Mouse (Mus musculus) neural tube, embryonic 12.5 days (tissue): ENCODE data around the gene Gm8909. TPM values are rescaled to one million over a fixed set of nuclear protein-coding genes. Genes with fewer than 3 reads are reported as not detected.

ENCODE experiments used
- ATAC-seq: fragments of 200-750 bp; cut with Nextera tagmentation; 2 replicates; pipeline ENCODE4 v1.8.0; 2017; ENCODE audit warnings: low read depth, mild to moderate bottlenecking, moderate TSS enrichment, moderate library complexity; ENCODE audit not compliant: low FRiP score
- H3K27ac ChIP-seq: fragments of 300-500 bp; sonication (generic); 2 replicates; pipeline ENCODE4 v1.5.1; 2016
- H3K27me3 ChIP-seq: fragments of 300-500 bp; sonication (generic); replicated peaks from 2 replicates; pipeline ENCODE4 v1.6.1; 2016; ENCODE audit warnings: mild to moderate bottlenecking
- H3K36me3 ChIP-seq: fragments of 300-500 bp; sonication (generic); 2 replicates; pipeline ENCODE4 v1.6.1; 2016; ENCODE audit warnings: mild to moderate bottlenecking
- H3K4me1 ChIP-seq: fragments of 300-500 bp; sonication (generic); 2 replicates; pipeline ENCODE4 v1.6.1; 2016
- H3K4me2 ChIP-seq: fragments of 300-500 bp; sonication (generic); replicated peaks from 2 replicates; pipeline ENCODE4 v1.6.1; 2016; ENCODE audit warnings: mild to moderate bottlenecking
- H3K4me3 ChIP-seq: fragments of 300-500 bp; sonication (generic); 2 replicates; pipeline ENCODE4 v1.5.1; 2016
- H3K9ac ChIP-seq: fragments of 300-500 bp; sonication (generic); 2 replicates; pipeline ENCODE4 v1.6.1; 2016; ENCODE audit warnings: mild to moderate bottlenecking
- H3K9me3 ChIP-seq: fragments of 300-500 bp; sonication (generic); 2 replicates; pipeline ENCODE4 v1.6.1; 2016; ENCODE audit warnings: mild to moderate bottlenecking
- WGBS: fragments of 180-500 bp; shearing (Covaris S2); methylation state at CpG from one replicate; pipeline ENCODE4 v1.1.7; 2016; 5-methylcytosine and 5-hydroxymethylcytosine counted together
- polyA plus RNA-seq: library from polyadenylated mRNA; unstranded; fragments of >200 nt; fragmentation: Nextera tagmentation; extraction: Ambion mirVana; gene quantifications from 2 replicates; pipeline ENCODE4 v1.2.1, GENCODE M21; 2016

Gm8909 gene
- polyA plus RNA-seq = 0.25 TPM in 1 of 2 replicates, not detected in the other

- Histone ChIP-seq H3K27ac (no peak within 1 kb of the TSS), H3K4me1 (peaks cover 9% of the 10 kb centered on the region; the same call in 1 of the 2 replicates), H3K9ac (no peak within 1 kb of the TSS), H3K9me3 (no peaks in the 10 kb centered on the region), H3K4me3 (peak within 1 kb of the TSS; percentile 16; the same call in 1 of the 2 replicates), H3K4me2 (peak within 1 kb of the TSS; percentile 48), H3K27me3 (peaks cover 67% of the 10 kb centered on the region), H3K36me3 (no peaks in the 10 kb centered on the region)
- ATAC-seq = no peak
- WGBS = 1% methylated on average over 63 of the region's 63 CpGs
Measured at GRCm38 (mm10) chr17:36168039-36168652, at the start of gene Gm8909. Gm8909 (minus strand) TSS chr17:36168537.

GRCm38 (mm10) chr17:36215586-36215985, 47.2 kb upstream of the Gm8909 start:
- Histone ChIP-seq H3K9ac (no peak overlapping the region), H3K27ac (no peak overlapping the region), H3K9me3 (no peaks in the 10 kb centered on the region), H3K36me3 (no peaks in the 10 kb centered on the region), H3K4me3 (no peak overlapping the region), H3K4me1 (no peaks in the 10 kb centered on the region), H3K4me2 (0 out of 2 replicates have a peak overlapping the region, but pooled peaks have one; percentile 0), H3K27me3 (peaks cover 48% of the 10 kb centered on the region)
- whole genome bisulfite sequencing = 2% methylated on average over 20 of the region's 20 CpGs
- ATAC-seq = no peak

- H3K9me3 ChIP-seq = no peaks in the 10 kb centered on the region
- H3K36me3 ChIP-seq = no peaks in the 10 kb centered on the region
- H3K4me1 ChIP-seq = 0 out of 2 replicates have a peak, but pooled peaks cover 10% of the 10 kb centered on the region
- no peak overlapping the region for H3K27ac ChIP-seq
- no peak overlapping the region for H3K4me3 ChIP-seq
- H3K9ac ChIP-seq = no peak overlapping the region
- H3K27me3 ChIP-seq = peaks cover 41% of the 10 kb centered on the region
- ATAC-seq = no peak
- H3K4me2 ChIP-seq = no peak overlapping the region
Measured at GRCm38 (mm10) chr17:36206846-36207245, 38.5 kb upstream of the Gm8909 start.

GRCm38 (mm10) chr17:36205862-36206261, 37.5 kb upstream of the Gm8909 start:
- Histone ChIP-seq H3K4me3 (peak overlapping the region; percentile 22), H3K27me3 (peaks cover 47% of the 10 kb centered on the region), H3K27ac (no peak overlapping the region), H3K9ac (peak overlapping the region; percentile 33; the same call in 1 of the 2 replicates), H3K36me3 (no peaks in the 10 kb centered on the region), H3K4me1 (0 out of 2 replicates have a peak, but pooled peaks cover 10% of the 10 kb centered on the region), H3K4me2 (peak overlapping the region; percentile 56), H3K9me3 (no peaks in the 10 kb centered on the region)
- WGBS = under 1% methylated on average over 41 of the region's 41 CpGs
- no peak for ATAC-seq

GRCm38 (mm10) chr17:36205456-36205855, 37.1 kb upstream of the Gm8909 start:
- Histone ChIP-seq H3K4me3 (peak overlapping the region; percentile 22), H3K9ac (0 out of 2 replicates have a peak overlapping the region, but pooled peaks have one; percentile 33), H3K27me3 (peaks cover 47% of the 10 kb centered on the region), H3K4me1 (0 out of 2 replicates have a peak, but pooled peaks cover 10% of the 10 kb centered on the region), H3K27ac (no peak overlapping the region), H3K36me3 (no peaks in the 10 kb centered on the region), H3K9me3 (no peaks in the 10 kb centered on the region), H3K4me2 (peak overlapping the region; percentile 56)
- ATAC-seq = no peak; the same call in 1 of the 2 replicates
- under 1% methylated on average over 15 of the region's 15 CpGs for WGBS

DNA sequence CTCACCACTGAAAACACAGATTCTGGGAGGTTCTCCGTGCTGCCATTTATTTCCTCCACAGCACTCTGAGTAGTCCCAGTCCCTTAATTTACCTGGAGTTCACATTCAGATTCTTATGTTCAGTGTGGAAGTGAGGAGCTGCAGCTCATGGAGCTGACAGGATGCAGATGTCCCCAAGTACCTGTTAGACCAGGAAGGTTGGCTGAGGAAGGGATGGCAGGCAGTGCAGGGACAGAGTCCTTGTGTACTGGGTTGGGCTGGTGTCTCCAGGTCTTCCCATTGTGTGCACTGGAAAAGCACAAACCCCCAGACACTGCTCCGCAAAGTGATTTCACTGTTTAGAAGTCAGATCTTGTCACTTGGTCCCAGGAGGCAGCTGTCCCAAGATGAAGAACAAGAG, 33.5 kb upstream of the Gm8909 start:
- peaks cover 45% of the 10 kb centered on the region for H3K27me3 ChIP-seq
- WGBS = 87% methylated on average over 2 of the region's 2 CpGs
- no peak overlapping the region for H3K9ac ChIP-seq
- H3K4me1 ChIP-seq = 0 out of 2 replicates have a peak, but pooled peaks cover 10% of the 10 kb centered on the region
- no peak overlapping the region for H3K4me3 ChIP-seq
- H3K27ac ChIP-seq = no peak overlapping the region
- no peak for ATAC-seq
- H3K36me3 ChIP-seq = no peaks in the 10 kb centered on the region
- H3K9me3 ChIP-seq = no peaks in the 10 kb centered on the region
- H3K4me2 ChIP-seq = no peak overlapping the region

DNA sequence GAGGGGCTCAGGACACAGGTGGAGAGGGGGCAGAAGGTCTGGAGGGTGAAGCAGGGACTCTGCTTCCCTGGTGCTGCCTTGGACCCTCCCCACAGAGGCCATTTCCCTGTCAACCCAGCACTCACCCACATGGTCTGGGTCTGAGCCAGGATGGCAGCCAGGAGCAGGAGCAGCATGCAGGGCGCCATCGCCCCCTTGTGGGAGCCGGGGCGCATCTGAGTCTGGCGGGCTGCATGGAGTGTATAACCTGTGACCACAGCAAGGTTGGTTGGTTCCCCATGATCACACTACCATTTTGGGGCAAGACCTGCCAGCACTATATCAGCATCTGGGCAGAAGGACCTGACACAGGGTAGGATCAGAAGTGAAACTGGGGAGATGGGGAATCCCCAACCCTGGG, 30.0 kb upstream of the Gm8909 start:
- Histone ChIP-seq H3K4me3 (no peak overlapping the region), H3K4me1 (no peaks in the 10 kb centered on the region), H3K27ac (no peak overlapping the region), H3K27me3 (peaks cover 21% of the 10 kb centered on the region), H3K9ac (no peak overlapping the region), H3K36me3 (no peaks in the 10 kb centered on the region), H3K9me3 (no peaks in the 10 kb centered on the region), H3K4me2 (no peak overlapping the region)
- WGBS = 9% methylated on average over 5 of the region's 5 CpGs
- ATAC-seq = no peak

GRCm38 (mm10) chr17:36194471-36194870, 26.1 kb upstream of the Gm8909 start:
- WGBS = 90% methylated on average over 6 of the region's 6 CpGs
- H3K27me3 ChIP-seq = peaks cover 20% of the 10 kb centered on the region
- H3K4me1 ChIP-seq = no peaks in the 10 kb centered on the region
- H3K9ac ChIP-seq = no peak overlapping the region
- H3K4me2 ChIP-seq = no peak overlapping the region
- no peaks in the 10 kb centered on the region for H3K9me3 ChIP-seq
- ATAC-seq = no peak
- no peak overlapping the region for H3K27ac ChIP-seq
- H3K36me3 ChIP-seq = no peaks in the 10 kb centered on the region
- H3K4me3 ChIP-seq = no peak overlapping the region

GRCm38 (mm10) chr17:36193546-36194141, 25.3 kb upstream of the Gm8909 start:
- 34% methylated on average over 8 of the region's 8 CpGs for WGBS
- H3K27me3 ChIP-seq = peaks cover 26% of the 10 kb centered on the region

DNA sequence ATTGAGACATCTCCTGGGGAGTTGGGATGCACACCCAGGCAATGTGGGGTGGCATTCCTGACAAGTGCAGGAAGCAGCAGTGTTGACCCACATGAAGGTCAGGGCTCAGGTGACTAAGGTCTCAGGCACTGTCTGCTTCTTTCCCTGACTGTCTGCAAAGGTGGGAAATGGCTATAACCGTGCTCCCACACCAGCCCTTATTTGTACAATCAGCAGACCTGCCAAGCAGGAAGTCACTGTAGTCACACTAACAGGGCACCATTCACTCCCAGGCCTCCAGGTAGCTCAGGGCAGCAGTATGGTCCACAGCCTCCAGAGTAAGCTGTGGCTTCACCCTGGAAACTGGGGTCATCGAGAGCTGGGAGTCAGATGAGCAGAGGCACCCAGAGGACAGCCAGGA, 24.0 kb upstream of the Gm8909 start:
- Histone ChIP-seq H3K4me2 (no peak overlapping the region), H3K27me3 (peaks cover 28% of the 10 kb centered on the region), H3K4me3 (no peak overlapping the region), H3K9ac (no peak overlapping the region), H3K36me3 (no peaks in the 10 kb centered on the region), H3K9me3 (no peaks in the 10 kb centered on the region), H3K27ac (no peak overlapping the region), H3K4me1 (no peaks in the 10 kb centered on the region)
- 73% methylated on average over 2 of the region's 2 CpGs for WGBS
- no peak for ATAC-seq

More at GRCm38 (mm10) chr17:36193546-36194141, 25.3 kb upstream of the Gm8909 start:
- H3K9ac ChIP-seq = no peak overlapping the region
- no peak overlapping the region for H3K4me3 ChIP-seq
- no peaks in the 10 kb centered on the region for H3K9me3 ChIP-seq
- no peak overlapping the region for H3K27ac ChIP-seq
- no peak overlapping the region for H3K4me2 ChIP-seq
- ATAC-seq = 0 out of 2 replicates have a peak, but pooled peaks have one; percentile 33
- no peaks in the 10 kb centered on the region for H3K4me1 ChIP-seq
- no peaks in the 10 kb centered on the region for H3K36me3 ChIP-seq

- H3K4me1 ChIP-seq = no peaks in the 10 kb centered on the region
- H3K9ac ChIP-seq = no peak within 1 kb of the TSS
- WGBS = 74% methylated on average over 2 of the region's 2 CpGs
- ATAC-seq = no peak
- peaks cover 31% of the 10 kb centered on the region for H3K27me3 ChIP-seq
- no peak within 1 kb of the TSS for H3K4me2 ChIP-seq
- no peak within 1 kb of the TSS for H3K4me3 ChIP-seq
- H3K36me3 ChIP-seq = no peaks in the 10 kb centered on the region
- H3K9me3 ChIP-seq = no peaks in the 10 kb centered on the region
- H3K27ac ChIP-seq = no peak within 1 kb of the TSS
Measured at GRCm38 (mm10) chr17:36190169-36190507, 21.8 kb upstream of the Gm8909 start, which contains the start of gene H2-T3. H2-T3 (minus strand) TSS chr17:36190287.

GRCm38 (mm10) chr17:36189491-36190168, 21.3 kb upstream of the Gm8909 start:
- WGBS = 44% methylated on average over 18 of the region's 18 CpGs
- H3K27me3 ChIP-seq = peaks cover 32% of the 10 kb centered on the region
- ATAC-seq = no peak

More at GRCm38 (mm10) chr17:36189491-36190168, 21.3 kb upstream of the Gm8909 start:
- Histone ChIP-seq H3K4me1 (no peaks in the 10 kb centered on the region), H3K9me3 (no peaks in the 10 kb centered on the region), H3K9ac (no peak overlapping the region), H3K4me2 (no peak overlapping the region), H3K4me3 (no peak overlapping the region), H3K27ac (no peak overlapping the region), H3K36me3 (no peaks in the 10 kb centered on the region)
